ENCODE assay signal across 9 mouse cellular contexts in the genomic region with DNA sequence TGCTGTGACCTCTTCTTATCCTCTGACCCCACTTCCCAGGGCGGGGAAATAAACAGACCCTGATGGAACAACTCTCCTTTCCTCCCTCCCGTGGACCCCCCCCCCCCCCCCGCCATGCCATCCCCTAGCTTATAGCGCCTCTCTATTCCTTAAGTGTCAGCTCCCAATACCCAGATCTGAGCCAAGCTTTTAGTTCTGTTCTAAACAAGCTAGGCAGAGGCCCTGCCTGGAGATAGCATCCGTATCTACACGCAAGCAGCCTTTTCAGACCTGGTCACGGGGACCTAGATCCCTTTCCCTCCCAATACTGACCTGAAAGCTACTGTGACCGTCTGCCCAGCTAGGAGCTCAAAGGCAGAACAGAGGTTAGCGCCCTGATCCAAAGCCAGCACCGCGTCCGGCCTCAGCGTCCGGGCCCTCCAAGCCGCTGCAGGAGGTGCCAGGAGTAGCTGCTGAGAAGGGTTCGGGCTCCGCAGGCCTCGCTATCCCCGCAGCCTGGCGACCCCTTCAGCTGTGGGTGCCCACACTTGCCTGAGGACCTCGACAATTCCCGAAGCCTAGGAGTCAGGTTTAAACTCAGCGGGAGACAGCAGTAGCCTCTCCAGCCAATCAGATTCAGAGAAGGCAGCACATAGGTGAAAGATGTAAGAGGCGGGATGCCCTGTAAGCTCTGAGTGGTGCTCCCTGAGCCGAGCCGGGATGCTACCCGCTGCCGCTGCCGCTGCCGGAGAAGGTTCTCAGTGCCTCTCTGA. TPM values are rescaled to one million over a fixed set of nuclear protein-coding genes. Genes with fewer than 3 reads are reported as not detected.
DNase-seq lines count a peak whose midpoint lies in the region; ATAC-seq lines count a peak whose summit lies in the region.
"Had no signal": no experiment of that assay in that cellular context is flagged by ENCODE, and none has a peak within 500 bp of the region (broad histone marks: within the 10 kb centered on the region; RNA-seq: fewer than 3 reads in every experiment).

A gene (minus strand): TSS at position 623 of the 752 bp plus-strand sequence.

- H3K27me3 ChIP-seq in heart, embryonic 10.5 days (ENCODE audit: insufficient read depth, poor library complexity, severe bottlenecking), result no peaks in the 10 kb centered on the region; the same call in 1 of the 2 replicates
- peaks cover 5% of the 10 kb centered on the region; the same call in 1 of the 2 replicates for H3K27me3 ChIP-seq in forebrain, embryonic 10.5 days (ENCODE audit: poor library complexity, severe bottlenecking)
- no peaks in the 10 kb centered on the region for H3K27me3 ChIP-seq in liver, embryonic 13.5 days

- no peak within 1 kb of the TSS for H3K27ac ChIP-seq in heart, embryonic 10.5 days
- H3K27ac ChIP-seq in forebrain, embryonic 10.5 days, result no peak within 1 kb of the TSS
- no peak within 1 kb of the TSS for H3K27ac ChIP-seq in liver, embryonic 13.5 days

- peak; percentile 75 for DNase-seq in heart, embryonic 10.5 days (ENCODE audit: low spot score)
- DNase-seq in heart, adult 11 months, result no peak
- DNase-seq in ES-CJ7 (ENCODE audit: low read depth, low spot score), result peak; percentile 73
- peak; percentile 42 for DNase-seq in forebrain, embryonic 10.5 days (ENCODE audit: extremely low spot score, low spot score)
- no peak for DNase-seq in liver, embryonic 13.5 days
- peak; percentile 4 for DNase-seq in yolk sac, embryonic 10.5 days (ENCODE audit: low spot score)
- no peak for DNase-seq in urinary bladder, postnatal 25 days (ENCODE audit: low spot score)
- DNase-seq in urinary bladder, postnatal 36 days (ENCODE audit: low spot score in 2 of 2), result no peak

- H3K4me3 ChIP-seq in heart, embryonic 10.5 days, result peak within 1 kb of the TSS; percentile 56
- peak within 1 kb of the TSS; percentile 46 for H3K4me3 ChIP-seq in forebrain, embryonic 10.5 days
- no peak within 1 kb of the TSS for H3K4me3 ChIP-seq in liver, embryonic 13.5 days (replicated peaks)

- 0 out of 2 replicates have a peak within 1 kb of the TSS, but pooled peaks have one; percentile 8 for H3K4me2 ChIP-seq in liver, embryonic 13.5 days

- H3K4me1 ChIP-seq in heart, embryonic 10.5 days, result peaks cover 6% of the 10 kb centered on the region; the same call in 1 of the 2 replicates
- peaks cover 9% of the 10 kb centered on the region for H3K4me1 ChIP-seq in forebrain, embryonic 10.5 days
- H3K4me1 ChIP-seq in liver, embryonic 13.5 days (replicated peaks), result no peaks in the 10 kb centered on the region

- no peaks in the 10 kb centered on the region for H3K9me3 ChIP-seq in heart, embryonic 10.5 days
- H3K9me3 ChIP-seq in forebrain, embryonic 10.5 days, result no peaks in the 10 kb centered on the region
- H3K9me3 ChIP-seq in liver, embryonic 13.5 days (replicated peaks), result no peaks in the 10 kb centered on the region

- H3K9ac ChIP-seq in liver, embryonic 13.5 days, result no peak within 1 kb of the TSS

- no peak for ATAC-seq in liver, embryonic 13.5 days (ENCODE audit: low read depth)

- H3K36me3 ChIP-seq in heart, embryonic 10.5 days, result no peaks in the 10 kb centered on the region
- no peaks in the 10 kb centered on the region for H3K36me3 ChIP-seq in forebrain, embryonic 10.5 days (replicated peaks)
- no peaks in the 10 kb centered on the region for H3K36me3 ChIP-seq in liver, embryonic 13.5 days

- 4% methylated on average over 29 of the region's 30 CpGs for WGBS in heart, embryonic 10.5 days
- WGBS in forebrain, embryonic 10.5 days, result 8% methylated on average over 29 of the region's 30 CpGs
- WGBS in liver, embryonic 13.5 days (ENCODE audit: insufficient replicate concordance), result 7% methylated on average over 28 of the region's 30 CpGs

RNA-seq across cellular contexts. Expression of the gene that starts here (rescaled TPM):
- not detected in 2 replicates for polyA plus RNA-seq in heart, embryonic 10.5 days (2016; fragmentation: Nextera tagmentation; extraction: Ambion mirVana)
- polyA plus RNA-seq in forebrain, embryonic 10.5 days (2016; fragmentation: Nextera tagmentation; extraction: Ambion mirVana), result 0.04 TPM in 1 of 2 replicates, not detected in the other
- not detected in 2 replicates for polyA plus RNA-seq in liver, embryonic 13.5 days (2015; fragmentation: Nextera tagmentation; extraction: Ambion mirVana)
- polyA plus RNA-seq: gonadal fat pad, adult 2 months had no signal

Comparison
In these comparisons a context has a peak if more than half of its experiments do, and no peak if none do; other contexts are left out.
1. Peak in DNase-seq and H3K4me3 ChIP-seq in heart, embryonic 10.5 days; RNA of the gene not detected or under 1 TPM.
2. Peak in DNase-seq and H3K4me3 ChIP-seq in forebrain, embryonic 10.5 days; RNA of the gene not detected or under 1 TPM.
3. DNase-seq: peak in ES-CJ7 (single experiment) and yolk sac, embryonic 10.5 days (single experiment); none in heart, adult 11 months (single experiment), liver, embryonic 13.5 days (single experiment), urinary bladder, postnatal 25 days (single experiment) and urinary bladder, postnatal 36 days (0 of 2).